Mouse (Mus musculus) central nervous system, embryonic 18 days (tissue): ENCODE results near the gene Phldb3. TPM values are rescaled to one million over a fixed set of nuclear protein-coding genes. Genes with fewer than 3 reads are reported as not detected.

Source experiments
- polyA plus RNA-seq: library from polyadenylated mRNA; depleted of rRNA; stranded (reverse); fragments of >200 nt; gene quantifications from 2 replicates; pipeline ENCODE4 v1.2.3, GENCODE M21; 2012; rRNA removed

Gene Phldb3
- 0.12 and 0.34 TPM in 2 replicates for polyA plus RNA-seq

DNA sequence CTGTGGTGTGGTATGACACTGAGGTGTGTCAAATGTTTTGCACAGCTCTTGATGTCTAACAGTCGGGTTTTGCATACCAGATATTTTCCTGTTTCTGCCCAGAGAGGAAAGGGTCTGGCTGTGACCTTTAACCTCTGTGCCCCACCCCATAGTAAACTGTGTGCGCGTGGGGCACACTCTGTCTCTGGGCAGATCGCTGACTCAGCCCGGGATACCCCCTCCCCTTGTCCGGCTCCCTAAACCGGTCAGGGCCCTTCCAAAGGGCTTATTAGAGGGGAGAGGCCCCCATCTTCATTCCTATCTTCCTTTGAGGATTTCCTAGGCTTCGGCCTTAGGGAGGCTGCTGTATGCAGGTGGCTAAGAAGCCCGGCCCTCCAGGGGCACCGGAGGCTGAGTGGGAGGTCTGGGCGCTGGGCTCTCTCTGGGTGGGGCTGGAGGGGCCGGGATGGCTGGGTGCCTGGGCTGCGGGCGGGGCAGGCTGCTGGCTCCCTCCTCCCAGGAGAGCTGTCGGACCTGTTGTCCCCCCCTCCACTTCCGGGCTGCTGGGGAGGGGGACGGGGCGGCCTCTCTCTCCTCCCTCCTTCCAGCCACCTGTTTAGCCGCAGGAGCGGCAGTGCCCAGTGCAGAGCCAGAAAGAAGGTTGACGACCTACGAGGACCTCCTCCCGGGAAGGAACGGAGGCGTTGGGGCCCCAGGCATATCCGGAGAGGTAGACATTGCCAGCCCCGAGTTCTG lies at the start of gene Phldb3:
Gene Phldb3 (plus strand): TSS at position 620 of the 735 bp plus-strand sequence.

DNA sequence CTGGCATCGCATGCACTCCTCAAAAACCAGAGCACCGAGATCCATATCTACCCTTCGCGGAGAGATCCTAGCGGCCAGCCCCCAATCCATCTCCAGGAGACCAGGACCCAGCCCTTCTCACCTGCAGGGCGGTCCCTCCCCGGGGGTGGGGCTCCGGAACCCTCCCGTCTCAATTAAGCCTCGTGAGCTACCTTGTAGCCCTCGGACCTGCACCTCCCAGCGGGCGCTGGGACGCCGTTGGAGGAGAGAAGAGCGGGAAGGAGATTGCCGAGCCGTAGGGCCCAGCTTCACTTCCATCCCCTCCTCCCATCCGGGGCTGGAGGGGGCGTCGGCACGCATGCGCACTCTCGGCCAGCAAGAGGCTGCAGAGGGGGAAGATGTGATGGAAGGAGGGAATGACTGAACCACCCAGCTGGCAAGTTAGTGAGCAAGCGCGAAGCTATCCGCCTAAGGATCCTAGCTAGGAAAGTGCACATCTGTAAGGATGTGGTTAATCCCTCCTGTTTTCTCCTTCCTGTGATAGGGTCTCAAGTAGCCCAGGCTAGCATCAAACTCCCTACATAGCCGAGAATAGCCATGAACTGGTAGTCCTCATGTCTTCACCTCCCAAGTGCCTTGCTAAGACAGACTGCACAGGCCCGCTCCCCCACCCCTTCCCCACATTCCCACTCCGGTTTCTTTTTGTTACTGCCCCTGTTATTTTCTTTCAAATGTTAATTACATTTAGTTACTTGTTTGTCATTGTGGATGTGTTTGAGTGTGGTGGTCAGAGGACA lies 23.0 kb upstream of the Phldb3 start, which contains the start of the genes Ethe1 and Zfp575:
Gene Ethe1 (plus strand): TSS at position 214 of the 776 bp plus-strand sequence.
Gene Zfp575 (minus strand): TSS at position 312 of the 776 bp plus-strand sequence.

GRCm38 (mm10) chr7:24636264-24636663 lies 25.7 kb downstream of the Phldb3 start, which contains the start of gene Lypd3:
Gene Lypd3, plus strand, starts transcription at chr7:24636550.

GRCm38 (mm10) chr7:24676575-24676974 lies 66.0 kb downstream of the Phldb3 start, which contains the start of gene Tex101:
Gene Tex101, minus strand, starts transcription at chr7:24676675.

Other genes with a start within 250 kb of the Phldb3 start
- 1.1 and 1.7 TPM in 2 replicates for gene Kcnn4, start 240.5 kb upstream of the Phldb3 start, polyA plus RNA-seq
- 51.8 and 59.2 TPM in 2 replicates for gene Smg9, start 211.1 kb upstream of the Phldb3 start, polyA plus RNA-seq
- gene Irgc1, start 158.5 kb upstream of the Phldb3 start, polyA plus RNA-seq = 0.03 TPM in 1 of 2 replicates, not detected in the other
- gene Plaur, start 148.3 kb upstream of the Phldb3 start, polyA plus RNA-seq = 2.1 and 2.9 TPM in 2 replicates
- 224 and 262 TPM in 2 replicates for gene Cadm4, start 128.7 kb upstream of the Phldb3 start, polyA plus RNA-seq
- 251 and 296 TPM in 2 replicates for gene Zfp428, start 103.8 kb upstream of the Phldb3 start, polyA plus RNA-seq
- gene AC161166.1, start 98.3 kb upstream of the Phldb3 start, polyA plus RNA-seq = not detected in 2 replicates
- gene Irgq, start 80.1 kb upstream of the Phldb3 start, polyA plus RNA-seq = 49.9 and 58.8 TPM in 2 replicates
- 0.35 and 0.45 TPM in 2 replicates for gene Pinlyp, start 64.6 kb upstream of the Phldb3 start, polyA plus RNA-seq
- gene Xrcc1, start 64.5 kb upstream of the Phldb3 start, polyA plus RNA-seq = 55.1 and 55.5 TPM in 2 replicates
- 25.1 and 27.8 TPM in 2 replicates for gene Ethe1, start 23.2 kb upstream of the Phldb3 start, polyA plus RNA-seq
- gene Zfp575, start 23.1 kb upstream of the Phldb3 start, polyA plus RNA-seq = 6.4 and 9.3 TPM in 2 replicates
- 0.72 and 3.7 TPM in 2 replicates for gene Lypd3, start 25.8 kb downstream of the Phldb3 start, polyA plus RNA-seq
- gene Tex101, start 65.9 kb downstream of the Phldb3 start, polyA plus RNA-seq = not detected in 2 replicates
- gene BC049730, start 98.5 kb downstream of the Phldb3 start, polyA plus RNA-seq = not detected in 2 replicates
- gene Gm4763, start 116.1 kb downstream of the Phldb3 start, polyA plus RNA-seq = not detected in 2 replicates
- gene Cd177, start 149.5 kb downstream of the Phldb3 start, polyA plus RNA-seq = 0.18 and 0.32 TPM in 2 replicates
- 0.20 and 0.23 TPM in 2 replicates for gene Ceacam10, start 166.4 kb downstream of the Phldb3 start, polyA plus RNA-seq